Mouse (Mus musculus) embryonic facial prominence, embryonic 12.5 days (tissue): ENCODE measurements at regions not wholly inside any gene's neighbourhood (a gene's known extent, or its start where the extent isn't known, plus 50 kb on each side); places are given as distances from the start of the nearest gene placed in this dataset.

Experiments used
- ATAC-seq: fragments of 200-750 bp; cut with Nextera tagmentation; 2 replicates; pipeline ENCODE4 v1.8.0; 2017; ENCODE audit not compliant: insufficient number of reproducible peaks, insufficient read depth, low FRiP score, low TSS enrichment
- H3K27ac ChIP-seq: fragments of 300-500 bp; sonication (generic); 2 replicates; pipeline ENCODE4 v1.5.1; 2016; ENCODE audit warnings: mild to moderate bottlenecking
- H3K27me3 ChIP-seq: fragments of 300-500 bp; sonication (generic); 2 replicates; pipeline ENCODE4 v1.6.1; 2016; ENCODE audit warnings: mild to moderate bottlenecking, moderate library complexity
- H3K36me3 ChIP-seq: fragments of 300-500 bp; sonication (generic); 2 replicates; pipeline ENCODE4 v1.6.1; 2016; ENCODE audit warnings: mild to moderate bottlenecking
- H3K4me1 ChIP-seq: fragments of 300-500 bp; sonication (generic); 2 replicates; pipeline ENCODE4 v1.6.1; 2016
- H3K4me2 ChIP-seq: fragments of 300-500 bp; sonication (generic); replicated peaks from 2 replicates; pipeline ENCODE4 v1.6.1; 2016; ENCODE audit warnings: mild to moderate bottlenecking, moderate library complexity
- H3K4me3 ChIP-seq: fragments of 300-500 bp; sonication (generic); 2 replicates; pipeline ENCODE4 v1.5.1; 2016; ENCODE audit warnings: mild to moderate bottlenecking
- H3K9ac ChIP-seq: fragments of 300-500 bp; sonication (generic); 2 replicates; pipeline ENCODE4 v1.6.1; 2016; ENCODE audit warnings: mild to moderate bottlenecking, moderate library complexity
- H3K9me3 ChIP-seq: fragments of 300-500 bp; sonication (generic); 2 replicates; pipeline ENCODE4 v1.6.1; 2016; ENCODE audit warnings: mild to moderate bottlenecking, moderate library complexity
- WGBS: fragments of 180-500 bp; shearing (Covaris S2); methylation state at CpG from one replicate; pipeline ENCODE4 v1.1.7; 2016; 5-methylcytosine and 5-hydroxymethylcytosine counted together

GRCm38 (mm10) chr14:58470678-58471077 lies 400.3 kb downstream of the Fgf9 start:
- no peak overlapping the region for H3K9ac ChIP-seq
- no peaks in the 10 kb centered on the region for H3K9me3 ChIP-seq
- H3K27me3 ChIP-seq: no peaks in the 10 kb centered on the region
- no peak overlapping the region for H3K27ac ChIP-seq
- H3K4me2 ChIP-seq: no peak overlapping the region
- peaks cover 10% of the 10 kb centered on the region; the same call in 1 of the 2 replicates for H3K4me1 ChIP-seq
- H3K36me3 ChIP-seq: no peaks in the 10 kb centered on the region
- 46% methylated on average over 3 of the region's 3 CpGs for WGBS
- ATAC-seq: no peak
- H3K4me3 ChIP-seq: no peak overlapping the region

- Histone ChIP-seq H3K4me3 (no peak overlapping the region), H3K27me3 (no peaks in the 10 kb centered on the region), H3K9ac (no peak overlapping the region), H3K4me2 (no peak overlapping the region), H3K4me1 (0 out of 2 replicates have a peak, but pooled peaks cover 3% of the 10 kb centered on the region), H3K27ac (no peak overlapping the region), H3K36me3 (no peaks in the 10 kb centered on the region), H3K9me3 (no peaks in the 10 kb centered on the region)
- ATAC-seq: no peak
- 51% methylated on average over 7 of the region's 7 CpGs for WGBS
Observed at GRCm38 (mm10) chr14:58468451-58468850, 398.1 kb downstream of the Fgf9 start.

GRCm38 (mm10) chr14:58467856-58468255 lies 397.5 kb downstream of the Fgf9 start:
- H3K9ac ChIP-seq: no peak overlapping the region
- H3K4me2 ChIP-seq: no peak overlapping the region
- H3K27ac ChIP-seq: no peak overlapping the region
- no peaks in the 10 kb centered on the region for H3K36me3 ChIP-seq
- no peak for ATAC-seq
- H3K4me1 ChIP-seq: 0 out of 2 replicates have a peak, but pooled peaks cover 3% of the 10 kb centered on the region
- H3K4me3 ChIP-seq: no peak overlapping the region
- no peaks in the 10 kb centered on the region for H3K9me3 ChIP-seq
- WGBS: 52% methylated on average over 5 of the region's 5 CpGs
- no peaks in the 10 kb centered on the region for H3K27me3 ChIP-seq

GRCm38 (mm10) chr14:58446776-58447354 lies 376.5 kb downstream of the Fgf9 start:
- no peaks in the 10 kb centered on the region for H3K4me1 ChIP-seq
- 86% methylated on average over 5 of the region's 5 CpGs for WGBS
- no peak overlapping the region for H3K4me3 ChIP-seq
- H3K36me3 ChIP-seq: no peaks in the 10 kb centered on the region
- no peak overlapping the region for H3K27ac ChIP-seq
- no peaks in the 10 kb centered on the region for H3K27me3 ChIP-seq
- H3K9ac ChIP-seq: no peak overlapping the region
- H3K9me3 ChIP-seq: no peaks in the 10 kb centered on the region
- no peak for ATAC-seq
- no peak overlapping the region for H3K4me2 ChIP-seq

- Histone ChIP-seq H3K36me3 (no peaks in the 10 kb centered on the region), H3K9me3 (no peaks in the 10 kb centered on the region), H3K4me3 (no peak overlapping the region), H3K27ac (no peak overlapping the region), H3K4me2 (no peak overlapping the region), H3K4me1 (no peaks in the 10 kb centered on the region), H3K9ac (no peak overlapping the region), H3K27me3 (no peaks in the 10 kb centered on the region)
- ATAC-seq: no peak
- 62% methylated on average over 4 of the region's 4 CpGs for WGBS
Observed at GRCm38 (mm10) chr14:58444496-58444895, 374.1 kb downstream of the Fgf9 start.

- H3K27me3 ChIP-seq: no peaks in the 10 kb centered on the region
- H3K27ac ChIP-seq: no peak overlapping the region
- H3K9me3 ChIP-seq: no peaks in the 10 kb centered on the region
- ATAC-seq: no peak
- 82% methylated on average over 3 of the region's 3 CpGs for WGBS
- H3K4me3 ChIP-seq: no peak overlapping the region
- no peaks in the 10 kb centered on the region for H3K36me3 ChIP-seq
- no peaks in the 10 kb centered on the region for H3K4me1 ChIP-seq
- no peak overlapping the region for H3K4me2 ChIP-seq
- H3K9ac ChIP-seq: no peak overlapping the region
Observed at GRCm38 (mm10) chr14:58442501-58442900, 372.2 kb downstream of the Fgf9 start.

- H3K27ac ChIP-seq: no peak overlapping the region
- H3K36me3 ChIP-seq: no peaks in the 10 kb centered on the region
- H3K27me3 ChIP-seq: no peaks in the 10 kb centered on the region
- no peak overlapping the region for H3K4me2 ChIP-seq
- H3K9ac ChIP-seq: no peak overlapping the region
- ATAC-seq: no peak
- H3K4me1 ChIP-seq: no peaks in the 10 kb centered on the region
- 65% methylated on average over 2 of the region's 2 CpGs for WGBS
- no peaks in the 10 kb centered on the region for H3K9me3 ChIP-seq
- no peak overlapping the region for H3K4me3 ChIP-seq
Observed at GRCm38 (mm10) chr14:58439963-58440362, 369.6 kb downstream of the Fgf9 start.

- ATAC-seq: no peak
Observed at GRCm38 (mm10) chr14:58436096-58436495, 365.7 kb downstream of the Fgf9 start.

GRCm38 (mm10) chr14:58426472-58426871 lies 356.1 kb downstream of the Fgf9 start:
- Histone ChIP-seq H3K9ac (no peak overlapping the region), H3K27me3 (no peaks in the 10 kb centered on the region), H3K4me1 (no peaks in the 10 kb centered on the region), H3K4me2 (no peak overlapping the region), H3K4me3 (no peak overlapping the region), H3K36me3 (no peaks in the 10 kb centered on the region), H3K27ac (no peak overlapping the region), H3K9me3 (no peaks in the 10 kb centered on the region)
- WGBS: 82% methylated on average over 6 of the region's 6 CpGs
- no peak for ATAC-seq

More at GRCm38 (mm10) chr14:58436096-58436495, 365.7 kb downstream of the Fgf9 start:
- no peaks in the 10 kb centered on the region for H3K9me3 ChIP-seq
- no peak overlapping the region for H3K4me2 ChIP-seq
- no peak overlapping the region for H3K9ac ChIP-seq
- H3K27ac ChIP-seq: no peak overlapping the region
- no peaks in the 10 kb centered on the region for H3K36me3 ChIP-seq
- H3K27me3 ChIP-seq: no peaks in the 10 kb centered on the region
- H3K4me1 ChIP-seq: no peaks in the 10 kb centered on the region
- WGBS: 72% methylated on average over 3 of the region's 3 CpGs
- no peak overlapping the region for H3K4me3 ChIP-seq

- no peak for ATAC-seq
- no peaks in the 10 kb centered on the region for H3K4me1 ChIP-seq
- no peaks in the 10 kb centered on the region for H3K27me3 ChIP-seq
- WGBS: 66% methylated on average over 5 of the region's 5 CpGs
- no peaks in the 10 kb centered on the region for H3K9me3 ChIP-seq
- H3K4me2 ChIP-seq: no peak overlapping the region
- no peak overlapping the region for H3K27ac ChIP-seq
- H3K36me3 ChIP-seq: no peaks in the 10 kb centered on the region
- no peak overlapping the region for H3K9ac ChIP-seq
- H3K4me3 ChIP-seq: no peak overlapping the region
Observed at GRCm38 (mm10) chr14:58421904-58422303, 351.6 kb downstream of the Fgf9 start.

GRCm38 (mm10) chr14:58417545-58417944 lies 347.2 kb downstream of the Fgf9 start:
- WGBS: 39% methylated on average over 1 of the region's 1 CpGs
- H3K9me3 ChIP-seq: no peaks in the 10 kb centered on the region
- no peaks in the 10 kb centered on the region for H3K4me1 ChIP-seq
- no peak overlapping the region for H3K4me3 ChIP-seq
- no peaks in the 10 kb centered on the region for H3K36me3 ChIP-seq
- no peak overlapping the region for H3K27ac ChIP-seq
- no peak overlapping the region for H3K9ac ChIP-seq
- H3K4me2 ChIP-seq: no peak overlapping the region
- no peak for ATAC-seq
- H3K27me3 ChIP-seq: no peaks in the 10 kb centered on the region

GRCm38 (mm10) chr14:58392055-58392726 lies 321.8 kb downstream of the Fgf9 start:
- H3K9me3 ChIP-seq: no peaks in the 10 kb centered on the region
- no peak overlapping the region for H3K9ac ChIP-seq
- H3K27ac ChIP-seq: no peak overlapping the region
- H3K27me3 ChIP-seq: no peaks in the 10 kb centered on the region
- H3K4me3 ChIP-seq: no peak overlapping the region
- no peaks in the 10 kb centered on the region for H3K36me3 ChIP-seq
- 83% methylated on average over 9 of the region's 9 CpGs for WGBS
- no peak for ATAC-seq
- no peak overlapping the region for H3K4me2 ChIP-seq
- H3K4me1 ChIP-seq: 0 out of 2 replicates have a peak, but pooled peaks cover 9% of the 10 kb centered on the region
